Mouse (Mus musculus) liver, embryonic 16.5 days (tissue): ENCODE results near the gene Spp2. TPM values are rescaled to one million over a fixed set of nuclear protein-coding genes. Genes with fewer than 3 reads are reported as not detected.

ENCODE experiments used
- ATAC-seq: fragments of 200-750 bp; cut with Nextera tagmentation; 2 replicates; pipeline ENCODE4 v1.8.0; 2017; ENCODE audit warnings: low read depth, mild to moderate bottlenecking, moderate number of reproducible peaks, moderate library complexity
- H3K27ac ChIP-seq: fragments of 300-500 bp; sonication (generic); 2 replicates; pipeline ENCODE4 v1.5.1; 2014; ENCODE audit warnings: mild to moderate bottlenecking, low read length
- H3K27me3 ChIP-seq: fragments of 300-500 bp; sonication (generic); 2 replicates; pipeline ENCODE4 v1.6.1; 2014; ENCODE audit warnings: low read depth, low read length, mixed read lengths; ENCODE audit not compliant: control insufficient read depth, insufficient read depth
- H3K36me3 ChIP-seq: fragments of 300-500 bp; sonication (generic); 2 replicates; pipeline ENCODE4 v1.6.1; 2014; ENCODE audit warnings: mild to moderate bottlenecking; ENCODE audit not compliant: control insufficient read depth, insufficient read depth
- H3K4me1 ChIP-seq: fragments of 300-500 bp; sonication (generic); 2 replicates; pipeline ENCODE4 v1.6.1; 2014; ENCODE audit warnings: low read depth, low read length, mixed read lengths; ENCODE audit not compliant: control insufficient read depth
- H3K4me2 ChIP-seq: fragments of 300-500 bp; sonication (generic); 2 replicates; pipeline ENCODE4 v1.6.1; 2014; ENCODE audit warnings: low read depth, low read length, mixed read lengths
- H3K4me3 ChIP-seq: fragments of 300-500 bp; sonication (generic); 2 replicates; pipeline ENCODE4 v1.5.1; 2014; ENCODE audit warnings: low read depth, mild to moderate bottlenecking, low read length
- H3K9ac ChIP-seq: fragments of 300-500 bp; sonication (generic); 2 replicates; pipeline ENCODE4 v1.6.1; 2014; ENCODE audit warnings: low read depth, low read length
- H3K9me3 ChIP-seq: fragments of 300-500 bp; sonication (generic); replicated peaks from 2 replicates; pipeline ENCODE4 v1.6.1; 2016; ENCODE audit warnings: low read length; ENCODE audit not compliant: control insufficient read depth
- WGBS: fragments of 180-500 bp; shearing (Covaris S2); extraction: QIAGEN DNeasy Blood & Tissue Kit; methylation state at CpG from one replicate; pipeline ENCODE4 v1.1.7; 2014; ENCODE audit not compliant: insufficient replicate concordance; 5-methylcytosine and 5-hydroxymethylcytosine counted together
- polyA plus RNA-seq: library from polyadenylated mRNA; unstranded; fragments of >200 nt; fragmentation: Nextera tagmentation; extraction: Ambion mirVana; gene quantifications from 2 replicates; pipeline ENCODE4 v1.2.1, GENCODE M21; 2015

Gene Spp2
- polyA plus RNA-seq, 1 experiment from 2014 or later: 497 TPM

- Histone ChIP-seq H3K4me2 (no peak overlapping the region), H3K4me1 (no peaks in the 10 kb centered on the region)
- 71% methylated on average over 4 of the region's 4 CpGs for WGBS
These were observed 52.4 kb downstream of the Spp2 start for GRCm38 (mm10) chr1:88459196-88459595.

GRCm38 (mm10) chr1:88459655-88460054, 52.9 kb downstream of the Spp2 start:
- Histone ChIP-seq H3K9me3 (no peaks in the 10 kb centered on the region), H3K27me3 (no peaks in the 10 kb centered on the region), H3K4me3 (no peak overlapping the region), H3K27ac (no peak overlapping the region), H3K4me2 (no peak overlapping the region), H3K4me1 (no peaks in the 10 kb centered on the region), H3K36me3 (no peaks in the 10 kb centered on the region), H3K9ac (no peak overlapping the region)
- WGBS: 57% methylated on average over 5 of the region's 5 CpGs
- ATAC-seq: no peak

More at GRCm38 (mm10) chr1:88459196-88459595, 52.4 kb downstream of the Spp2 start:
- no peaks in the 10 kb centered on the region for H3K27me3 ChIP-seq
- no peak overlapping the region for H3K4me3 ChIP-seq
- H3K36me3 ChIP-seq: no peaks in the 10 kb centered on the region
- no peaks in the 10 kb centered on the region for H3K9me3 ChIP-seq
- H3K9ac ChIP-seq: no peak overlapping the region
- ATAC-seq: no peak
- no peak overlapping the region for H3K27ac ChIP-seq

DNA sequence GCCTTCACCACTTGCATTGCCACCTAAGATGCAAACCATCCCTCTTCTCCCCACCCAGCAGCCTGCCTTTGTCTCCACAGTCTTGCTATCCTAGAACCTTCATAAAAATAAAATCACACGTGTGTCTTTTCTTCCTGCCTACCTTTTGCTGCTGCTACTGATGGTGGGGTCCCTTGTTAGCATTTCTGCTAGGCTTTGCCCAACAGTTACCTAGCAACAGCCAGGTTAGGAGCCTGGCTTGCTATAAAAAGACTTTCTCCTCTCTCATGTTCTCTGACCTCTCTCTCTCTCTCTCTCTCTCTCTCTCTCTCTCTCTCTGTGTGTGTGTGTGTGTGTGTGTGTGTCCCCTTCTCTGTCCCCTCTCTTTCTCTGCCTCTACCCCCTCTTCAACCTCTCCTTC, 54.3 kb downstream of the Spp2 start:
- H3K4me3 ChIP-seq: no peak overlapping the region
- H3K9me3 ChIP-seq: no peaks in the 10 kb centered on the region
- no peak for ATAC-seq
- H3K36me3 ChIP-seq: no peaks in the 10 kb centered on the region
- H3K9ac ChIP-seq: no peak overlapping the region
- WGBS: 22% methylated on average over 1 of the region's 1 CpGs
- H3K4me1 ChIP-seq: no peaks in the 10 kb centered on the region
- no peak overlapping the region for H3K27ac ChIP-seq
- no peaks in the 10 kb centered on the region for H3K27me3 ChIP-seq
- H3K4me2 ChIP-seq: no peak overlapping the region

GRCm38 (mm10) chr1:88462484-88462883, 55.7 kb downstream of the Spp2 start:
- Histone ChIP-seq H3K27me3 (no peaks in the 10 kb centered on the region), H3K4me2 (no peak overlapping the region), H3K9ac (no peak overlapping the region), H3K4me3 (no peak overlapping the region), H3K9me3 (no peaks in the 10 kb centered on the region), H3K36me3 (no peaks in the 10 kb centered on the region), H3K4me1 (no peaks in the 10 kb centered on the region), H3K27ac (no peak overlapping the region)
- WGBS: 26% methylated on average over 6 of the region's 6 CpGs
- no peak for ATAC-seq

- H3K27me3 ChIP-seq: no peaks in the 10 kb centered on the region
- H3K36me3 ChIP-seq: no peaks in the 10 kb centered on the region
- H3K9ac ChIP-seq: no peak overlapping the region
- no peak overlapping the region for H3K27ac ChIP-seq
- no peak overlapping the region for H3K4me2 ChIP-seq
- no peak overlapping the region for H3K4me3 ChIP-seq
- WGBS: 63% methylated on average over 3 of the region's 3 CpGs
- H3K9me3 ChIP-seq: no peaks in the 10 kb centered on the region
- no peak for ATAC-seq
- no peaks in the 10 kb centered on the region for H3K4me1 ChIP-seq
These were observed 56.5 kb downstream of the Spp2 start for GRCm38 (mm10) chr1:88463241-88463640.

DNA sequence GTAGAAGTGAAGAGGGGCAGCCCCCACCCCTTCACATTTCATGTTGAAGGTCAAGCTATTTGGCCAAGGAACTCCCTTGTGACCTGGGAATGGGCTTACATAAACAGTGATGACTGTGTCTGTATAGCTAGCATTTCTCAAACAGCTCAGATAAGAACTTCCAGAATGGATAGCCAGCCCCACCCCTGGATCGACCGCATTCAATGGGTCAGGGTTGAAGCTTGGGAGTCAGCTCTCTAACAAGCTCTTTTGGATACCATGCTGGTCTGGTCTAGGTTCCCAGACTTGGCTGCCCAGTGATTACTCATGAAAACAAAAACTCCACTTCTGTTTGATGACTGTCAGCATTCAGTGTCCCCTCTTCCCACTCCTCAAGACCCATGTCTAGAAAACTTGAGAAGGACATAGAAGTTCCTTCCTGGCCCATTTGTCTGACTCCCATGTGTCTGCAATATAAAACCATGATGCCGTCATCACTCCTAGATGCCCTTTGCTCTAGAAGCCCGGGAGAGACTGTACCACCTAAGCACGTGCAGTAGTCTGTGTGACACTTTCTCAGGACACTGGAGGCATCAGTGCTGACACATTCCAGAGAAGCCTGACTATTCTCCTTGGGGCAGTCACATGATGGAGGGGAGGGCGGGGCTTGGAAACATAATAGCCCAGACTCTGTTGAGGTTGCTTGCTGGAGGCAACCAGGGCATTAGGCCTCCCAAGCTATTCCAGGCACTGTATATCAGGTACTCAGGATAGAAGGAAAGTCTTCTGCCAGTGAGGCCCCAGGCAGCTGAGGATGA, 57.5 kb downstream of the Spp2 start:
- H3K9ac ChIP-seq: no peak overlapping the region
- no peak for ATAC-seq
- H3K9me3 ChIP-seq: no peaks in the 10 kb centered on the region
- no peaks in the 10 kb centered on the region for H3K27me3 ChIP-seq
- H3K36me3 ChIP-seq: no peaks in the 10 kb centered on the region
- no peak overlapping the region for H3K27ac ChIP-seq
- 66% methylated on average over 6 of the region's 6 CpGs for WGBS
- H3K4me2 ChIP-seq: no peak overlapping the region
- no peaks in the 10 kb centered on the region for H3K4me1 ChIP-seq
- H3K4me3 ChIP-seq: no peak overlapping the region

DNA sequence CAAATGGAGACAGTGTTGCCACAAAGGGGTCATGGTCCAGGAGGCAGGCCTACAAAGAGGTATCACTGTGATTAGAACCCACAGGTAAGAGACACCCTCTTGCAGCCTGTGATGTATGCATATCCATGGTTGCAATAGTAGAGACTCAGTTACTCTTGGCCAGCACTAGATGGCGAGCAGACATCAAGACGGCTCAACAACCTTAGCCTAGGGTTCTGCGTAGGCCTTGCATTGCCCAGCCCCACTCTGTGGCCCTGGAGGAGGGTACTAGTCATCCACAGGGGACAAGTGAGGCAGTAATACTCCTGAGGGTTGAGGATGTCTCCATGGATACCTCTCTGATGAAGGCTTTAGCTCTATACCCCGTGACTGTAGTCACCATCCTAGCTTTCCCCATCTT, 59.0 kb downstream of the Spp2 start:
- Histone ChIP-seq H3K4me3 (no peak overlapping the region), H3K27me3 (no peaks in the 10 kb centered on the region), H3K27ac (no peak overlapping the region), H3K9ac (no peak overlapping the region), H3K36me3 (no peaks in the 10 kb centered on the region), H3K4me2 (no peak overlapping the region), H3K4me1 (no peaks in the 10 kb centered on the region), H3K9me3 (no peaks in the 10 kb centered on the region)
- 48% methylated on average over 4 of the region's 4 CpGs for WGBS
- no peak for ATAC-seq

GRCm38 (mm10) chr1:88466325-88467064, 59.7 kb downstream of the Spp2 start:
- Histone ChIP-seq H3K9ac (no peak overlapping the region), H3K4me3 (no peak overlapping the region), H3K4me1 (no peaks in the 10 kb centered on the region), H3K27ac (no peak overlapping the region), H3K36me3 (no peaks in the 10 kb centered on the region), H3K9me3 (no peaks in the 10 kb centered on the region), H3K27me3 (no peaks in the 10 kb centered on the region), H3K4me2 (no peak overlapping the region)
- no peak for ATAC-seq
- 69% methylated on average over 8 of the region's 8 CpGs for WGBS

DNA sequence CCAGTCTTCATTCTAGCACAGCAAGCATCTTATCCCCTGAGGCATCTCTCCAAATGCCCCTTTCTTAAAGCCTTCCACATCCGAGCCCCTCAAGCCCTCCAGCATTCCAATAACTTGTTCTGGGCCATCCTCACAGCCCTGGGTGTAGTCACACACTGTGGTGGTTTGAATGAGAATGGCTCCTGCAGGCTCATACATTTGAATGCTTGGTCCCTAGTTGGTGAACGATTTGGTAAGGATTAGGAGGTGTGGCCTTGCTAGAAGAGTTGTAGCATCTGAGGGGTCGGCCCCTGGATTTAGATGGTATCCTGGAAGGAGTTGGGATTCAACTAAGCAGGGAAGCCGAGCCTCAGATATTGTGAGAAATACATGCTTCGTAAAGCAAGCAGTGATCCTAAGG, 61.1 kb downstream of the Spp2 start:
- Histone ChIP-seq H3K27ac (no peak overlapping the region), H3K4me3 (no peak overlapping the region), H3K4me2 (no peak overlapping the region), H3K4me1 (no peaks in the 10 kb centered on the region), H3K9me3 (no peaks in the 10 kb centered on the region), H3K27me3 (no peaks in the 10 kb centered on the region), H3K9ac (no peak overlapping the region), H3K36me3 (no peaks in the 10 kb centered on the region)
- WGBS: 56% methylated on average over 5 of the region's 5 CpGs
- no peak for ATAC-seq
